Mouse (Mus musculus): ENCODE measurements at regions not wholly inside any gene's neighbourhood (a gene's known extent, or its start where the extent isn't known, plus 50 kb on each side); places are given as distances from the start of the nearest gene placed in this dataset.

GRCm38 (mm10) chr11:31783506-31784063, 88.4 kb upstream of the Cpeb4 start:
- DNase-seq (ENCODE audit: low read depth, low spot score) = no peak

- no peak for DNase-seq (ENCODE audit: low read depth, low spot score)
These were observed 87.6 kb upstream of the Cpeb4 start for GRCm38 (mm10) chr11:31784332-31784901.

DNA sequence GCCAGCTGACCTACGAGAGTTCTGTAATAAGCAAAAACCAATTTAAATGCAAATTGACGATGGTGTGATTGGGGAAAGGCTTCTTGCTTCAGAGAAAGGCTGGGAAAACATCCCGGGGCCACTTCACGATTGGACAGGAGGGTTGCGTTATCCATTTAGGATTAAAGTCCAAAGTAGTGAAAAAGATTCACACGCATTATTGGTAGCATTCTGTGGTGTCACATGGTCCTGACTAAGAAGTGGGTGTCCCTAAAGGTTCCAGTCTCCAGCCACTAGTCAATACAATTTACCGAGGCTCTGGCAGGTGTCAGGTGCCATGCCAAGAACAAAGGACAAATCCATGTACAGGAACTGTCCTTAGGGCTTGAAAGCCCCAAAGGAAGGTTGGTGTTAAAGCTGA, 86.9 kb upstream of the Cpeb4 start:
- DNase-seq (ENCODE audit: low read depth, low spot score) = no peak

GRCm38 (mm10) chr11:31787376-31787775, 84.6 kb upstream of the Cpeb4 start:
- DNase-seq (ENCODE audit: low read depth, low spot score) = no peak

DNA sequence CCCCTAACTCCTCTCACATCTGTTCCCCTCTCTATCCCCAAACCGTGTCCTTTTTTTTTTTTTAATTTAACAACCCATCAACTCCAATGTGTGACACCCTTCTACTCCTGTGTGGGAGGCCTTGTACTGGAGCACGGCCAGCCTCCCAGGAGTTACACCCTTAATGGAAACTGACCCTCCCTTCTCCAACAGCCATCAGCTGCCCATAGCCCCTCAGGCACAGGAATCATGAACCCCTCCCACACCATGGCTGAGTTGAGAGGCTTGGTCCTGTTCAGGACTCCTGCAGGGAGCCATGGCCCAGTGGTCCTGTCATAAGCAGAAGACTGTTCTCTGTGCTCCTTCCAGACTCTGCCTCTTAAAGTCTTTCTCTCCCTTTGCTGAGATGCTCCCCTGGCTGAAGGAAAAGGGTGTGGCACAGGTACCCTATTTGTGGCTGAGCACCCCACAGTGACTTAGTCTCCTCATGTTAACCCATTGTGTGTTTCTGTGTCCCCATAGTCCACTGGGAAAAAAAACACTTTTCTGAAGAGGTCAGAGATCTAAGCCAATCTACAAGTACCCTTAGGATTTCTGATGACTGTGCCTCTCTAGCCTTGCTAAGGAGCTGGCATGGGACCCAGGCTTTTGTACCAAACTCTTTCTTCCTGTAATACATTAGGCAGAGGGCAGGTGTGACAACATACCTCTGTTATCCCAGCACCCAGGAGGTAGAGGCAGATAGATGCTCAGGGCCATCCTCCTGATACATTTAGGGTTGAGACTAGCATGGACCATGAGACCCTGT, 83.9 kb upstream of the Cpeb4 start:
- DNase-seq (ENCODE audit: low read depth, low spot score) = no peak

- DNase-seq (ENCODE audit: low read depth, low spot score) = no peak
These were observed 82.0 kb upstream of the Cpeb4 start for GRCm38 (mm10) chr11:31789967-31790366.

GRCm38 (mm10) chr11:31791264-31791663, 80.7 kb upstream of the Cpeb4 start:
- DNase-seq (ENCODE audit: low read depth, low spot score) = no peak

GRCm38 (mm10) chr11:31795084-31795483, 76.9 kb upstream of the Cpeb4 start:
- DNase-seq (ENCODE audit: low read depth, low spot score) = no peak

DNA sequence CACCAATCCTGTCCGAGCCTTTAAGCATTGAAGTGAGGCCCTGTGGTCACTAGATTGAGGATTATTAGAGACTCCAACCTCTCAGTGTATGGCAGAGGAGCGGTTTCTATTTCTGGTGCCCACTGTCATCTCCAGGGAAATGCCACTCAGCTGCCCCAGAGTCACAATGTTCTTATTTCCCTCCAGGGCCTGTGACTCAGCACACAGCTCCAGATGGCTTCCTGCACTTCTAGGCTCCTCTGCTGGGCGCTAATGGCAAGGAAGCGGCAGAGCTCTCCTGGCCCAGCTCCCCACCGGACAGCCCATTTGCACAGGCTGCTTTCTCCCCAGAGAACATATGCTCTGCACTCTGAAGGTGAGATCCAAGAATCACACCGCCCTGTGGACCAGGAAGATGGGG, 75.8 kb upstream of the Cpeb4 start:
- no peak for DNase-seq (ENCODE audit: low read depth, low spot score)

DNA sequence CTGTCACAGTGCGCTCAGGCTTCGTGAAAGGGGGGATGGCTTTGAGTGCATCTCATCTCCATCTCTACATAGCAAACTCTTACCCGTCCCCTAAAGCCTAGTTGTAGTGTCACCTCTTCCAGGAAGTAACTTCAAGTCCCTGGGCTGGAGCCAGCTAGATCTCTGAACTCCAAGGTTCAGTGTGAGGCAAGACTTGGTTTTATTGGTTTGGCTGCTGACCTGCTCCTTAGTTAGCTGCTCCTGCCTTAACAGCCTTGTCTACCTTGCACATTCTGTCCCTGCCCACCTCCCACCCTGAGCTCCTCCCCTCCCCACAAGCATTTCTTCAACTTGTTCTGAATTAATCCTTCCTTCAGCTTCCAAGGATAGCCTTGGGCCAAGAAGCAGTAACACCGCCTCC, 70.4 kb upstream of the Cpeb4 start:
- no peak for DNase-seq (ENCODE audit: low read depth, low spot score)

GRCm38 (mm10) chr11:31803319-31803891, 68.6 kb upstream of the Cpeb4 start:
- no peak for DNase-seq (ENCODE audit: low read depth, low spot score)

GRCm38 (mm10) chr11:31804518-31804917, 67.5 kb upstream of the Cpeb4 start:
- no peak for DNase-seq (ENCODE audit: low read depth, low spot score)

DNA sequence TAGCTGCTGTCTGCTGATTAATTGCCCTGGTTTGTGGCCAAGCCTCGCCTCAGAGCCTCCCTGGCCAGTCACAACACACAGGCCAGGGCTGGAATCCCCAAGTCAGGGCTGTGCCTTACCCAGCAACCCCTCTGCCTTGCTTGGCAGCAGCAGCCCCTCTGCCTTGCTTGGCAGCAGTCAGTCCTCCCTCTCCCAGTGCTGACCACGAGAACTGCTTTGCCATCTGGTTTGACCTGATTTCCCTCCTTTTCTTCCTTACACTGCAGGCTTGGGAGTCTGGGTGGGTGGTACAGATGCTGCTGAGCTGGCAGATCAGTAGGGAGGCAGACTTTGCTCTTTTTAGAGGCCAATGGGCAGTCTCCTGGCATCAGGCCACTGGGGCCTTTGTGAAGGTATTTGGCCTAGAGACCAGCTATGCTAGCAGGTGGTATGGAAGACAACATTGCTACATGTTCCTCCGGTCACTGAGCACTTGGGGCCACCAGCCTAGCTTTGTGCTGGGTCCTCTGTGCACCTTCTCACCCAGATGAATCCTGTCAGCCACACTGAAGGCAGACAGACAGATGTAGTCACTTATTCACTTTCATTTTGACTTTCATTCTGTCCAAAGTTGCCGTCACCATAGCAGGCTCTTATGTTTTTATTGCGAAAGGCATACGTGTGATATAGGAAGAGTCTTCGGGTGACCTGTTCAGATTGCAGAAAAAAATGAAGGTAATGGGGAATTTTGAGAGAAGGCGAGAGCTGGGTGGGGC, 64.4 kb upstream of the Cpeb4 start:
- peak; percentile 20 for DNase-seq (ENCODE audit: low read depth, low spot score)

DNA sequence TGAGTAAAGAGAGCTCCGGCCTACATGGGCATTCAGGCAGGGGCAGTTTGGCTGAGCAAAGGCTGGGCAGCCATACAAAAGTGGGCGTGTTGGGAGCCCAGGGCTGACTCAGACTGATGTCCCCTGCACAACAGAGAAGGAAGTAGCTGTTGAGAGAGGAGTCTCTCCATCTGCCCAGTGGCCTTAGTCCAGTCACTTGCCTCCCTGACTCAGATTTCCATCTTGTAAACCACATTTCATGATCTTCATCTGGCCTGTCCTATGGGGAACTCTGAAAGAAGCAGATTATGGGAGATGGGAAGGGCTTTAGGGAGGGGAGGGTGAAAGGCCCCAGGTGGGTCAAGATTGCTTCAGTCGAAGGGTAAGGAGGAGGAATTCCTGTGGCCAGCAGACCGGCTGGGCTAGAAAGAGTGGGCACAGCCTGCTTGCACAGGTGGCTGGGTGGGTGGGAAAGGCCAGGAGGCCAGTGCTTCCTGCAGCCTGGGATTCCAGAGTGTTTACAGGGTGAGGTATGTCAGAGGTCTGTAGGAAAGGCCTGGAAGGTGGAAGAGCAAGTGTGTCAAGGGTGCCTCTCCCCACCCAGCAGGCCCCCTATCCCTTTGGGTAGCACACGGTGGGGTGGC, 63.7 kb upstream of the Cpeb4 start:
- DNase-seq (ENCODE audit: low read depth, low spot score) = no peak

GRCm38 (mm10) chr11:31810011-31810786, 61.8 kb upstream of the Cpeb4 start:
- no peak for DNase-seq (ENCODE audit: low read depth, low spot score)

- DNase-seq (ENCODE audit: low read depth, low spot score) = no peak
These were observed 59.8 kb upstream of the Cpeb4 start for GRCm38 (mm10) chr11:31812215-31812614.

- no peak for DNase-seq (ENCODE audit: low read depth, low spot score)
These were observed 57.4 kb upstream of the Cpeb4 start for GRCm38 (mm10) chr11:31814616-31815015.

DNA sequence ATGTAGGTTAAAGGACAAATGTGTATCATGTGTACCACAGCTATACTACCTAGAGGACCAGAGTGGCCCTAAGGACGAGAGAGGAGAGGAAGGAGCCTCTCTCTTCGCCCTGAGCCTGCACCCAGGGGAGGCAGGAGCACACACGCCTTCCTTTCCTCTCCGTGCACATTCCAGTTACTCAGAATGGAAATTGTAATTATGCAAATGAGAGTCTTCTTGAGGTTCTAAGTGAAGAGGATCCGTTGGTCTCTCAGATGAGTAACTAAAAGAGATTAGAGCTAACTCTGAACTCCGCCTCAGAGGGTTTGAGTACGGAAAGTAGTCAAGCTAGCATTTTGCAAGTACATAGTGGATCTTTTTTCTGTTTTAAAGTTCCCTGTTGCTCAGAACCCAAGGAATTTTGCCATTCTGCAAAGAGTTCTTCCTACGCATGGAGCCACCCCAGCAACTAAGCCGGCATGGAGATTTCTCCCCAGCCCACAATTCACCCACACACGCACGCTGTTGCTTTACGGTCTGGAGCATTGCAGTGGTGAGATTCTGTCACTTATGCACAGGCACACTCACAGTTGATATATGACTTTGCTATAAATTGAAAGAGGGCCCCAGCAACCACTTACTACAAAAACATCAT, 56.0 kb upstream of the Cpeb4 start:
- no peak for DNase-seq (ENCODE audit: low read depth, low spot score)

DNA sequence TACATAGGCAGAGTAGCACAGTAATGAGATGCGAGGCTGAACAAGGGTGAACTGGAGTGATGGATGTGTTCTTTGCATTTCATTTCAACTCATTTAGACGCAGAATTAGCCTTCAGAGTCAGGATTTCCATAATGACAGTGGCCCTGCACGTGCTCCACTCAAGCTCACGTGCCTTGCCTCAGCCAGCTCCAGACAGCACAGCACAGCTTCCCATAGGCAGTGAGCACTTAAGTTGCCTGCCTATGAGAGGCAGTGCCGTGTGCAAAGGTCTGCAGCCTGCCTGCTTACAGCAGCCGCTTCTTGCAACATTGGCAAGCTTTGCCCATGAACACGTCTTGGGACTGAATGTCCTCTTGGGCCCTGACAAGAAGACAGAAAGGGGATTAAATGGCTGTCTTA, 54.0 kb upstream of the Cpeb4 start:
- DNase-seq (ENCODE audit: low read depth, low spot score) = no peak

GRCm38 (mm10) chr11:31819964-31820363, 52.0 kb upstream of the Cpeb4 start:
- no peak for DNase-seq (ENCODE audit: low read depth, low spot score)

Measured in retina, postnatal 7 days (tissue).